Mouse (Mus musculus) liver, postnatal 0 days (tissue): ENCODE results near the gene Ech1.

Source experiments
- CTCF ChIP-seq: sonication (generic); IDR thresholded peaks from 2 replicates; pipeline ENCODE4 v1.5.1; 2016; ENCODE audit warnings: antibody characterized with exemption, low read depth
- EP300 ChIP-seq: IDR thresholded peaks from 2 replicates; pipeline ENCODE4 v1.6.1; 2016; ENCODE audit warnings: antibody characterized with exemption, low read depth, mild to moderate bottlenecking

DNA sequence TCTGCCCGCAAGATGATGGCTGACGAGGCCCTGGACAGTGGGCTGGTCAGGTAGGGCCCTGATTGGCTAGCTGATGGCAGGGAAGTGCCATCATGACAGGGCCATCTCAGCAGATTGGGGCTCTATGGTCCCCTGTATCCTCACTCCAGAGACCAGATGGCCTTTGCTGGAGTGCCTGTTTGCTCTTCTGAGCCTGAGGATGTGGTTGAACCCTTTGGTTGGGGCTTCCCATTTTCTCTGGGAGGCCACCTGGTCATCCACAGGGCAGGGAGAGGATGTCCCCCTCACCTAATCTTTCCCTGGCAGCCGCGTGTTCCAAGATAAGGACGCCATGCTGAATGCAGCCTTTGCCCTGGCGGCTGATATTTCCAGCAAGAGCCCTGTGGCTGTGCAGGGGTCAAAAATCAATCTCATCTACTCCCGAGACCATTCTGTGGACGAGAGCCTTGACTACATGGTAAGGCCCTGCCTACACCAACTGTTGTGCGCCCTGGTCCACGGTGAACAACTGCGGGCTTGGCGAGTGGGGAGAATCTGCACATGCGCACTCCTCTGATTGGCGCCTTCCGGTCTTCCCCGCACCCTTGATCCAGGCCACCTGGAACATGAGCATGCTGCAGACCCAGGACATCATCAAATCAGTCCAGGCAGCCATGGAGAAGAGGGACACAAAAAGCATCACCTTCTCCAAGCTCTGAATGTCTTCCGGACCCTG lies 6.6 kb downstream of the Ech1 start:
- TF ChIP-seq CTCF (no peak), EP300 (no peak)
